25 mouse cellular contexts compared by ENCODE assay signal in the genomic region with DNA sequence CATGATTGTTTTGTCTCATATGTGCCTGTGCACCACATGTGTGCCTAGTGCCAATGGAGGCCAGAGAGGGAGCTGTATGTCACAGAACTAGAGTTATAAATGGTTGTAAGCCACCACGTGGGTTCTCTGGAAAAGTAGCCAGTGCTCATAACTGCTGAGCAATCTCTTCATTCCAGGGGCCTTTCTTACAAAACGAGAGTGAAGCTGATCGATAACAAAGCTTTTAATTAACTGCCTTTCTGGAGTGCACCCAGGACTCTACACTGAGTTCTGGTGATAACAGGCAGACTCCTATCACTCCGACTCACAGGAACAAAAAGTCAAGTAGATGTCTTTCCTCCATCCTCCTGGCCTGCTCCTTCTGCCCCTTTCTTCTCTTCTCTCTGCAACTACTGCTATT. TPM values are rescaled to one million over a fixed set of nuclear protein-coding genes. Genes with fewer than 3 reads are reported as not detected.
"Had no signal": no experiment of that assay in that cellular context is flagged by ENCODE, and none has a peak within 500 bp of the region (broad histone marks: within the 10 kb centered on the region; RNA-seq: fewer than 3 reads in every experiment).

No protein-coding gene starts in this region.

RNA-seq across cellular contexts. Expression of a gene that starts 9.9 kb away (rescaled TPM):
- total RNA-seq: gastrocnemius, adult 2 months; gastrocnemius, postnatal 25 days; granulocyte monocyte progenitor cell, adult 5-6 weeks; heart, adult 8-10 months; heart, postnatal 25 days had no signal
- polyA plus RNA-seq: heart, embryonic 16.5 days; hindbrain, embryonic 12.5 days; hindbrain, embryonic 14.5 days; kidney, embryonic 14.5 days; limb, embryonic 10.5 days; limb, embryonic 14.5 days had no signal

RNA-seq across cellular contexts. Expression of a gene that starts 52.8 kb away (rescaled TPM):
- total RNA-seq: gastrocnemius, adult 2 months; gastrocnemius, postnatal 25 days; heart, adult 18-20 months; heart, postnatal 10 days; heart, postnatal 25 days; layer of hippocampus, postnatal 10 days; layer of hippocampus, postnatal 25 days; left cerebral cortex, adult 2 months; left cerebral cortex, postnatal 14 days; left cerebral cortex, postnatal 36 days had no signal
- polyA plus RNA-seq: frontal cortex, adult 2 months; heart, embryonic 12.5 days; heart, embryonic 14.5 days; hindbrain, embryonic 10.5 days; hindbrain, embryonic 16.5 days; kidney, embryonic 14.5 days; kidney, embryonic 16.5 days; limb, embryonic 12.5 days had no signal
